Mouse (Mus musculus) large intestine, adult 2 months (tissue): ENCODE results near the gene Ppp1r15a. TPM values are rescaled to one million over a fixed set of nuclear protein-coding genes. Genes with fewer than 3 reads are reported as not detected.
"Not testable (repeated sequence)": the region's sequence is repeated elsewhere in the genome, so short reads cannot be mapped to it uniquely, and the experiment has no call there.

Experiments used
- DNase-seq: peaks from one replicate; pipeline ENCODE4 v3.0.0-alpha.2; 2012; ENCODE audit warnings: low read depth, low spot score
- WGBS: fragments of 180-500 bp; shearing (Covaris S2); methylation state at CpG from one replicate; pipeline ENCODE4 v1.1.7; 2018; 5-methylcytosine and 5-hydroxymethylcytosine counted together
- polyA plus RNA-seq: library from polyadenylated mRNA; depleted of rRNA; stranded (reverse); fragments of >200 nt; gene quantifications from 2 replicates; pipeline ENCODE4 v1.2.3, GENCODE M21; 2012

Gene Ppp1r15a
- polyA plus RNA-seq, 1 experiment = 18.4 TPM

DNA sequence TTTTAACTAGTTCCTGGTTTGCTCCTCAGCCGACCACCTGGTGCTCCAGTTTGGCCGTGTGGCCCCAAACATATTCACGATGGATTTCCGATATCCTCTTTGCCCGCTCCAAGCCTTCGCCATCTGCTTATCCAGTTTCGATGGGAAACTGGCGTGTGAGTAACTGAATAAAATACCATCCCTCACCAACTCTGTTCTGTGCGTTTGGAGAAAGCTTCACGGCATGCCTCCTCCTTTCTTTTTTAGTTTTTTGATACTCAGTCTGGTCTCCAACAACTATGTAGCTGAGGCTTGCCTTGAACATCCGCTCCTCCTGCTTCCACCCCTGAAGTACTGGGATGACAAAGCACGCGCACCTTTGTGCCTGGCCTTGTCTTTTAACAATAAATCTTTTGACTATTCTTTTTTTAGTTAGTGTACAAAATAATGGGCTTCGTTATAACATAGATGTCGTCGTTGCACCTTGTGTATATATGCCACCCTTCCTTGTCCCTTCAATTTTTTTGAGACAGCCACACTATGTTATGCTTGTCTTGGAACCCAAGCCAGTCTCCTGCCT, 3.8 kb downstream of the Ppp1r15a start:
- DNase-seq = no peak
- 64% methylated on average over 16 of the region's 16 CpGs for WGBS

- DNase-seq = no peak
- under 1% methylated on average over 28 of the region's 28 CpGs for WGBS
Measured at GRCm38 (mm10) chr7:45521728-45522184, 4.3 kb downstream of the Ppp1r15a start.

GRCm38 (mm10) chr7:45520605-45521004, 5.5 kb downstream of the Ppp1r15a start:
- WGBS = 93% methylated on average over 7 of the region's 7 CpGs
- no peak for DNase-seq

DNA sequence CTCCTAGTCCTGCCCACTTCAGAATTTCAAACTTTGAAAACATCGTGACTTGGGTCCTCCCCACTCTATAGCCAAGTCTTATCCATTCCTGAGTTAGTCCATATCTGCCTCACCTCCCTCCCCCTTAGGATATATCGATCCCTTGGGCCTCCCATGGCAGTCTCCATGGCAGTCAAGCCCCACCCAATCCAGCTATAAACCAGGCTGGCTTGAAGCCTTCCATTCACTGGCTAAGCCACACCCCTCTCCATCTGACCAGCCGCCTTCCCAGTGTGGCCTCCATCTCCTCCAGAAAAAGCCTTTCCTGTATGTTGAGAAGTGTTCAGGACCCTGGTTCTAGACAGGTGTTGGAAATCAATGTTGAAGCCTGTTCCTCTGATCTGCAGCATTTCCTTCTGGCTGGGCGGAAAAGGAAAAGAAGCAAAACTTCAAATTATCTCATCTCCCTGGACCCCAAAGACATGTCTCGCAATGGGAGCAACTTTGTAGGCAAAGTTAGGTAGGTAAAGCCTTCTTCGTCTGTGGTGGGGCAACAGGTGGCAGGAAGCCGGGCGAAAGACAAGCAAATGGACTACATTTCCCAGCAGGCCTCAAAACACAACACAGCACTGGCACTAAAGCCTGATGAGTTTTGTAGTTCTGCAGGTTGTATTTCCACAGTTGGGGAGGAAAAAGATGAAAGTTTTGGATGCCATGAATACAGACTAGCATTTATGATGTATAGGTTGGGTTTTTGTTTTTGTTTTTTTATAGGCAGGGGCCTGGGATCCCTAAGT, 6.5 kb downstream of the Ppp1r15a start:
- 51% methylated on average over 8 of the region's 8 CpGs for WGBS
- no peak for DNase-seq

DNA sequence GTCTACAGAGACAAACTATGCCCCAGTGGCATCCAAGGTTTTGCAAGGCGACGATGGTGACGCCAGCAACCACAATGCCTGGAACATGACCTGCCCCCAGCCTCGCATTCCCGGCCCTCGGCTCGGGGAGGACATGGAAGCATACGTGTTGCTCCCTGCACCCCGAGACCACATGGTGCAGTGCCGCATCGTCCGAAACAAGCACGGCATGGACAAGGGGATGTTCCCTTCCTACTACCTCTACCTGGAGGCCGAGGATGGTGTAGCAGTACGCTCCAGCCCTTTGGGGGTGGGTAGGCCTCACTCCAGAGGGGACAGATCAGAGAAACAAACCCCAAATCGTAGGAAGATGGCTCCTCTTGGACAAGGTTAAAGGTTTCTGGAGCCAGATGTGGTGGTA, 7.5 kb downstream of the Ppp1r15a start:
- DNase-seq = no peak
- WGBS = 94% methylated on average over 16 of the region's 16 CpGs

DNA sequence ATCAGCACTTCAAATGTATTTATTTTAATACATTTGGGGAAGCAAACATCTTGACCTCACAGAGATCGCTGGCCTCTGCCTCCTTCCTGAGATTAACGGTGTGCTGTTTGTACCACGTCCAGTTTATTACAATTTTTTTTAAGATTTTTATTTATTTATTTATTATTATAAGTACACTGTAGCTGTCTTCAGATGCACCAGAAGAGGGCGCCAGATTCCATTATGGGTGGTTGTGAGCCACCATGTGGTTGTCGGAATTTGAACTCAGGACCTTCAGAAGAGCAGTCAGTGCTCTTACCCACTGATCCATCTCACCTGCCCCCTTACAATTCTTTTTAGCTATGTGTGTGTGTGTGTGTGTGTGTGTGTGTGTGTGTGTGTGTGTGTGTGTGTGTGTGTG, 9.2 kb downstream of the Ppp1r15a start:
- 65% methylated on average over 5 of the region's 5 CpGs for WGBS

DNA sequence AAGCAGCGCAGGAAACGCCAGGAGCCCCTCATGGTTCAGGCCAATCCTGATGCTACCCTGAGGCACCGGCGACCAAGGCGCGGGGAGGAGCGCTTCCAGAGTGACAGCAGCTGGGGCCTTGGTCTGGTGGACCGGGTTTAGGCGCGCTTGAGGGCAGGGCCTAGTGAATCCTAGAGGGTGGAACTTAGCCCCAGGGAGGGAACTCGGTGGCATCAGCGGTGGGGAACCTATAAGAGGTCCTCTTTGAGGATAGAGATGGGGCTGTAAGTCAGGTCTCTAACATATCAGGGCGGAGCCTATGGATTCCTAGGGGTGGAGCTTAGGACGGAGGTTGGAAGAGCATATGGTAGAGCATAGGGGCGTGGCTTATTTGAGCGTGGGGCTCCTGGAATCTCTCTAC, 10.6 kb downstream of the Ppp1r15a start:
- 47% methylated on average over 16 of the region's 16 CpGs for WGBS
- DNase-seq = no peak

More for the DNA sequence above, 9.2 kb downstream of the Ppp1r15a start:
- DNase-seq = not testable (repeated sequence)

- WGBS = 88% methylated on average over 7 of the region's 7 CpGs
- no peak for DNase-seq
Measured at GRCm38 (mm10) chr7:45514411-45514810, 11.7 kb downstream of the Ppp1r15a start.

GRCm38 (mm10) chr7:45509912-45510787, 15.9 kb downstream of the Ppp1r15a start, which contains the start of gene Nucb1:
Gene Nucb1, minus strand, starts transcription at chr7:45510406.
- DNase-seq = peak; percentile 87
- under 1% methylated on average over 44 of the region's 44 CpGs for whole genome bisulfite sequencing

- 7% methylated on average over 19 of the region's 19 CpGs for WGBS
- no peak for DNase-seq
Measured at GRCm38 (mm10) chr7:45509181-45509882, 16.7 kb downstream of the Ppp1r15a start.

- DNase-seq = no peak
- 42% methylated on average over 6 of the region's 6 CpGs for WGBS
Measured at GRCm38 (mm10) chr7:45508561-45508960, 17.5 kb downstream of the Ppp1r15a start.

DNA sequence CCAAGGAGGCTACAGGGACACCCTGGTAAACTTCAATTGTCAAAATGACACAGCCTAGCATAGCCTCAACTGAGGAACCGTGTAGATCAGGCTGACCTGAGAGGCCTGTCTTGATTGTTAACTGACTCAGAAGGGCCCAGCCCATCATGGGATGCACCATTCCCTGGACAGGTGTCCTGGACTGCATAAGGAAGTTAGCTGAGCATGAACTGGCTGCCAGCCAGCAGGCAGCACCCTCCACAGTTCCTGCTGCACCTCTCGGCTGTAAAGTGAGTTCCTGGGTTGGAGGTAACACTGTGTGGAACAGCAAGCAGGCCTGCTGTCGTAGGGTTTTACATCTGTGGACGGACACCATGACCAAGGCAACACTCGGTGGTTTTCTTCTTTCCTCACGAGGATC, 18.5 kb downstream of the Ppp1r15a start:
- peak; percentile 88 for DNase-seq

DNA sequence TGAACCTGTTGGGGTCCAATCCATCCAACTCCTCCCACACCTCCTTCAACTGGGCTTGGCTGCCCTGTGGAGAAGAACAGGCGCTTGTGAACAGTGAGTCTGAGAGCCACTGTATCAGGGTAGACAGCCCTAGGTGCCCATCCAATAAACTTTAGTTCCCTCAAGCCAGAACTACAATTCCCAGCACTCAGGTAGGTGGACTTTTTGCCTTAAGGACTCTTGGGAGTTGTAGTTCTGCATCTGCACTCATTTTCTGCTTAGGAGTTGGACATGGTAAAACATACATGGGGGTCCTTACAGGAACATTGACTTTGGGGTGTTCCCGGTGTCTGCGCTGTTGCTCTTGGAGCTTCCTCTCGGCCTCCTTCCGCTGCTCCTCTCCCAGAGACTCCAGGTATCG, 27.6 kb downstream of the Ppp1r15a start:
- WGBS = 95% methylated on average over 6 of the region's 6 CpGs
- DNase-seq = no peak

More for the DNA sequence above, 18.5 kb downstream of the Ppp1r15a start:
- 22% methylated on average over 6 of the region's 6 CpGs for WGBS

GRCm38 (mm10) chr7:45494548-45494947, 31.5 kb downstream of the Ppp1r15a start:
- WGBS = 91% methylated on average over 9 of the region's 9 CpGs
- no peak for DNase-seq

DNA sequence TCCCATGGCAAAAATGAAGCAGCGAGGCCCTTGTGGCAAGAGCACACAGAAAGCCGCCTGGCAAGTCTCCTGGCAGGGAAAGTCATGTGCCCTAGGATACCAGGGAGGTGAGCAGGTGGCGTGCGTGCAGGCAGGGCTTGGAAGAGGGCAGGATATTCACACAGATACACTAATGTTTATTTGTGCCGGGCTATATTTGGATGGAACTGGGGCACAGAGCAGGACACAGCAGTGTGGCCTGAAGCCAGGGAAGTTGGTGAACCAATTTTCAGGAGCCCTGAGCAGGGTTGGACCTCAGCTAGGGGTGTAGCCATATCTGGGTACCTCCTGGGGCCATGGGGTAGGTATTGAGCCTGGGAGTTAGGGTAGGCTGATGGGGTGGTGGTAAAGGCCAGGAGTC, 33.1 kb downstream of the Ppp1r15a start:
- WGBS = 65% methylated on average over 5 of the region's 5 CpGs
- no peak for DNase-seq

DNA sequence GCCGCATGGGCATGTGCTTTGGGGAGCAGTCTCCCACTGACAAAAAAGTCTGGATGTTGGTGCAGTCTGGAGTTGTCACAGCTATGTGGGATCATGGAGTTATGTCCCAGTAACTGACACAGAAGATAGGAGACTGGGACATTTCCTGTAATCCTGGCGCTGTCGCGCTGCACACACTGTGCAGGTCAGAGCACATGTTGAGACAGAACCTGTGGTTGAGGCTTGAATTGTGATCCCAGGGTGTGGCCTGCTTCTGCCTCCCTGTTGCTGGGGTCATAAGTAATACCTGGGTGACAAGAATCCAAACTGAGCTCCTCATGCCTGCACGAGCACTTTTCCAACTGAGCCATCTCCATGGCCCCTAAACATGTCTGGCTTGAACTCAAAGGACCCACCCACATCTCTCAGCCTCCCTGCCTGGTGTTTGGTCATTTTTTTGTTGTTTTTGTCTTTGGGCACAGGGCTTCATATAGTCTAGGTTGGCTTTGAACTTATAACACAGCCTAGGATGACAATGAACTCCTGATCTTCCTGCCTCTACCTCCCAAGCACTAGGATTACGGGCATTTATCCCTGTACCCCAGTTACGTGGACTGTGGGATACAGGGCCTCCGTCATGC, 33.7 kb downstream of the Ppp1r15a start:
- no peak for DNase-seq
- 93% methylated on average over 8 of the region's 8 CpGs for WGBS

DNA sequence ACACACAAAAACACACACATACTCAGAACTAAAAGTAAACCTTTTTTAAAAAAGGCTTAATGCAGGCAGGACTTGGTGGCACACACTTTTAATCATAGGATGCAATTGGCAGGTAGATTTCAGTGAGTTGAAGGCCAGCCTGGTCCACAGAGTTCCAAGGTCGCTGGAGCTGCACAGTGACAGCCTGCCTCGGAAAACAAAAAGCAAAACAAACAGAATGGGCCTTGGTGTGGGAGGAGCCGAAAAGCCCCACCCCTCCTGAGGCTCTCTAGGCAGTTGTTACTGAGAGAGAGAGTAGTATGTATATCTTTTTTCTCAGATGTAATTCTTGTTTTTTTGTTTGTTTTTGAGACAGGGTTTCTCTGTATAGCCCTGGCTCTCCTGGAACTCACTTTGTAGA, 34.8 kb downstream of the Ppp1r15a start:
- no peak for DNase-seq
- WGBS = 7% methylated on average over 3 of the region's 3 CpGs

DNA sequence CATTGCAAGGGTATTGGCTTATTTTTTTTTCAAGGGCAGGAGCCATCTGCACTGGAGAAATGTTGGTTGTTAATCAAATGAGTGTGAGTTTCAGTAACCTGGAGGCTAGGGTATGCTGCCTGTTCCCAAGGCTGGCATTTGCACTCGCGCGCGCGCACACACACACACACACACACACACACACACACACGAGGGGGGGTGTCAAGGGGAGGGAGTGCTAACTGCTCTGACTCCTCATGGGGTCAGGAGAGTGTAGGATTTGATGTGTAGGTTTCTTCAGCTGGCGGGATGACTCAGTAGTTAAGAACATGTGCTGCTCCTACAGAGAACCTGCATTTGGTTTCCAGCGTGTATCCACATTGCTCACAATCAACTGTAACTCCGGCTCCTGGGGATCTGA, 35.2 kb downstream of the Ppp1r15a start:
- 35% methylated on average over 9 of the region's 9 CpGs for WGBS
- no peak for DNase-seq

GRCm38 (mm10) chr7:45489578-45489977, 36.5 kb downstream of the Ppp1r15a start:
- WGBS = 90% methylated on average over 7 of the region's 7 CpGs

More at GRCm38 (mm10) chr7:45489578-45489977, 36.5 kb downstream of the Ppp1r15a start:
- DNase-seq = no peak
